Mouse (Mus musculus) lung, adult 2 months (tissue): Measurements from ENCODE around the gene Mon1a.

ENCODE experiments used
- CTCF ChIP-seq: fragments of 200-500 bp; IDR thresholded peaks from 2 replicates; pipeline ENCODE4 v1.5.1; 2011; ENCODE audit warnings: mild to moderate bottlenecking, low read length, control low read depth; ENCODE audit not compliant: insufficient read depth
- POLR2A ChIP-seq: fragments of 200-500 bp; IDR thresholded peaks from 2 replicates; pipeline ENCODE4 v1.6.1; 2011; ENCODE audit warnings: low read depth, mild to moderate bottlenecking, control low read depth, low read length, borderline replicate concordance; ENCODE audit errors: extremely low read depth

GRCm38 (mm10) chr9:107848922-107849321 is 39.0 kb upstream of the Mon1a start:
- no peak for TF ChIP-seq POLR2A
- no peak for TF ChIP-seq CTCF
